Mouse (Mus musculus) heart, adult 2 months (tissue): ENCODE results near the gene Emc10.

Experiments used
- CTCF ChIP-seq: fragments of 200-600 bp; IDR thresholded peaks from 2 replicates; pipeline ENCODE4 v1.8.1; 2022; ENCODE audit warnings: antibody characterized with exemption, mild to moderate bottlenecking, moderate library complexity
- EP300 ChIP-seq: fragments of 200-500 bp; IDR thresholded peaks from 2 replicates; pipeline ENCODE4 v1.6.1; 2011; ENCODE audit warnings: low read depth, low read length, control low read depth; ENCODE audit not compliant: insufficient read depth
- POLR2A ChIP-seq: fragments of 200-500 bp; IDR thresholded peaks from 2 replicates; pipeline ENCODE4 v1.6.1; 2011; ENCODE audit warnings: mild to moderate bottlenecking, low read depth, low read length, control low read depth; ENCODE audit not compliant: insufficient read depth

DNA sequence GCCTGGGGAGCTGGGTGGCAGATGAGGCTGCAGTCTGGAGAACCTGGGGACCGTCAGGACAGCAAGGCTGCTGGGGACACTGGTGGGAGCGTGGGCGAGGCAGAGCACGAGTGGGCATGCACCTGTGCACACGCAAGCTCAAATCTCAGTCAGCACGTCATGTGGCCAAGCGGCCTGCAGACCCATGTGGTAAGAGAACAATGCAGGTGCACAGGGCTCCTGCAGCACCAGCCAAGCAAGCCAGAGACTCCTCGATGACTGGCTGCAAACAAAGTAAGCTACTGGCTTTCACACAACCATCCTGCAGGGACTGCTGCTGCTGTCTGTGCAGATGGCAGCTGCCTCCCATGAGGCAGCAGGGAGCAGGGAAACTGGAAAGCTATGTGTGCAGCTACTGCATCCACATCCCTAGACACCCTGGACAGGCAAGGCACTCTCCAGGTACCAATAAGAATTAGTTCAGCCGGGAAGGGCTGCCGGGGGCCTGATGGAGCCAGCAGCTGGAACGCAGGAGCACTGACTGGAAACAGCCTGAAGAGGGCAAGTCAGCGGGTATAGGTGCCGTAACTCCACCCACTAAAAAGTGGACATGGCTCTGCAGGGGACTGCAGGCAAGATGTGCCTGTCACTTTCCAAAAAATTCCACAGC is 9.3 kb downstream of the Emc10 start:
- TF ChIP-seq POLR2A (no peak; the same call in 1 of the 2 replicates), CTCF (no peak), EP300 (no peak)
